Mouse (Mus musculus): ENCODE measurements around the gene Phf21a. TPM values are rescaled to one million over a fixed set of nuclear protein-coding genes. Genes with fewer than 3 reads are reported as not detected.

Gene Phf21a
- polyA plus RNA-seq, 1 experiment from 2014 or later, result 43.7 TPM

DNA sequence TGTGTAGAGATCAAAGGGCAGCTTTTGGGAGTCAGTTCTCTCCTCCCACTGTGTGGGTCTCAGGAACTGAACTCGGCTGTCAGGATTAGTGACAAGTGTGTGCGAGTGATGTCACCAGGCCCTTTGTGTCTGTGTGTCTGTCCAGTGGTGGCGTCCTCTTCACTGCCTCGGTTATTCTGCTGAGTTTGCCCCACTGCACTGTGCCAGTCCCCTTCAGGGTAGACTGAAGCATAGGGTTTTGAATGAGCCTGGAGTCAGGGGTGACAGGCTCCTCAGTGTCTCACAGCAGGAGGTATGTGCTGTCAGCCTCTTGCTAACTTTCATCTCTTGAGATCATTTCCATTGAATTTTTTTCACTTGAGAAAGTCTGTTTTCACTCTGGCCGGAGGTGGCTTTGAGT is 260.5 kb downstream of the Phf21a start:
- H3K36me3 ChIP-seq (ENCODE audit: poor library complexity, severe bottlenecking), result peaks cover 83% of the 10 kb centered on the region
- WGBS, result 14% methylated on average over 5 of the region's 5 CpGs
- H3K27ac ChIP-seq, result no peak overlapping the region

DNA sequence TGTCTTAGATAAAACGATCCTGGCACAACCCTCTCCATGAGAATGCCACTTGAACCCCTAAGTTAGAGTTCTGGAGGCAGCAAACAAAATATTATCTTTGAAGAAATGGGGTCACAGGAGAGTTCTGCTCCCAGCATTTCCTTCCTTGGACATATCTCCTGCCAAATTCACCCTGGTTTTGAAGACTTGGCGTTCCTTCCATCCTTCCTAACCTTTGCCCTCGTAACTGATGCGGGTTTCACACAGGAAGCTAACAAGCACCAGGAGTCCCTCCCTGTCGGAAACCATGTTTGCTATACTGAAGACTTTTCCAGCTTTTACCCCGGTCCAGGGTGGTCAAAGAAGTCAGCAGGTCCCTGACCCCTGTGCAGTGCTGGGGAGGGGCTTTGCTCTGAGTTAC is 261.3 kb downstream of the Phf21a start:
- H3K4me3 ChIP-seq, result no peak overlapping the region
- no peak overlapping the region for H3K27ac ChIP-seq
- H3K36me3 ChIP-seq (ENCODE audit: poor library complexity, severe bottlenecking), result peaks cover 83% of the 10 kb centered on the region
- H3K4me2 ChIP-seq, result no peak overlapping the region
- H3K4me1 ChIP-seq, result peaks cover 3% of the 10 kb centered on the region; the same call in 1 of the 2 replicates
- WGBS, result 84% methylated on average over 6 of the region's 6 CpGs
- H3K9ac ChIP-seq, result no peak overlapping the region
- H3K9me3 ChIP-seq (replicated peaks), result no peaks in the 10 kb centered on the region
- no peaks in the 10 kb centered on the region for H3K27me3 ChIP-seq
- ATAC-seq, result no peak

More for the DNA sequence above, 260.5 kb downstream of the Phf21a start:
- Histone ChIP-seq H3K4me1 (peaks cover 3% of the 10 kb centered on the region; the same call in 1 of the 2 replicates), H3K9me3 (replicated peaks) (no peaks in the 10 kb centered on the region), H3K4me3 (no peak overlapping the region), H3K27me3 (no peaks in the 10 kb centered on the region), H3K4me2 (no peak overlapping the region), H3K9ac (no peak overlapping the region)
- no peak for ATAC-seq

DNA sequence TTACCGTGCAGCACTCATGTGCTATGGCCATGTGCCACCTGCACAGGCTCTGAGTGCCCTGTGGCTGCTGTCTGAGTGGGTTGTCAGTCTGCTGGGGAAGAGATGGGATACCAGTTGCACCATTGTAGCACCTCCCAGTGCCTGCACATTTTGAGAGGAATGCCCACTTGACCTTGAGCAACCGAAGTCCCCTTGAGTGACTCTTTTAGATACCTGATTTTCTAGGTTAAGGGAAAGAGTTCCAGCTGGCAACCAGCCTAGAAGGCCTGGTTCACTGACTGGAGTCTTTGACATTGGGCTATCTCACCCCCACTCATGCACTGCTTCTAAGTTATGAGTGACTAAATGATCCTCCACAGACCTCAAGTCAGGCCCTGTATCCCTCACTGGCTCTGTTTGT is 266.4 kb downstream of the Phf21a start:
- H3K9me3 ChIP-seq (replicated peaks), result no peaks in the 10 kb centered on the region
- H3K27ac ChIP-seq, result no peak overlapping the region
- H3K4me1 ChIP-seq, result peaks cover 8% of the 10 kb centered on the region; the same call in 1 of the 2 replicates
- H3K27me3 ChIP-seq, result no peaks in the 10 kb centered on the region
- H3K4me2 ChIP-seq, result no peak overlapping the region
- 87% methylated on average over 2 of the region's 2 CpGs for WGBS
- no peak overlapping the region for H3K4me3 ChIP-seq
- H3K9ac ChIP-seq, result no peak overlapping the region
- ATAC-seq, result no peak
- peaks cover 80% of the 10 kb centered on the region for H3K36me3 ChIP-seq (ENCODE audit: poor library complexity, severe bottlenecking)

DNA sequence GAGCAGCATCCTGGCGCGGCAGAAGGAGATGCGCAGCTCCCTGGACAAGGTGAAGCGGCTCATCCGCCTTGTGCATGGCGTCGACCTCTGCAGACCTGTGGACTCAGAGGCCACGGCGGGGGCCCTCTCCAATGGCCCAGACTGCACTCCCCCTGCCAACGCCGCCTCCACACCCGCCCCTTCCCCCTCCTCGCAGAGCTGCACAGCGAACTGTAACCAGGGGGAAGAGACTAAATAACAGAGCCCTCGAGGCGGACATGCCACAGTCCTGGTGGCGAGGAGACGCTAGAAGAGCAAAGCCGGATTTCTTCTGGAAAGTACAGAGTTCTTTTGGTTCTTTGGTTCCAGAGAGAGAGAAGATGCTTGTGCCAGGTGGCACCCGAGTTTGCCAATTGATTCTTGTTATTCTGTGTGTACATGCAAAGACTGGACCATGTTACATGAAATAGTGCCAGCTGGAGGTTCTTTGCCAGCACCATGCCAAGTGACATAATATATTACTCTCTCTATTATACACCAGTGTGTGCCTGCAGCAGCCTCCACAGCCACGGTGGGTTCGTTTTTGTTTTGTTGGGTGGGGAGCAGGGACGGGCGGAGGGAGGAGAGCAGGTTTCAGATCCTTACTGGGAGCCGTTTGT is 267.4 kb downstream of the Phf21a start:
- 72% methylated on average over 25 of the region's 25 CpGs for WGBS
- Histone ChIP-seq H3K4me3 (no peak overlapping the region), H3K27ac (peak overlapping the region; percentile 57), H3K27me3 (no peaks in the 10 kb centered on the region), H3K4me2 (no peak overlapping the region), H3K4me1 (peaks cover 8% of the 10 kb centered on the region; the same call in 1 of the 2 replicates), H3K9ac (no peak overlapping the region), H3K9me3 (replicated peaks) (no peaks in the 10 kb centered on the region), H3K36me3 (ENCODE audit: poor library complexity, severe bottlenecking) (peaks cover 77% of the 10 kb centered on the region)
- peak; percentile 48; the same call in 1 of the 2 replicates for ATAC-seq

DNA sequence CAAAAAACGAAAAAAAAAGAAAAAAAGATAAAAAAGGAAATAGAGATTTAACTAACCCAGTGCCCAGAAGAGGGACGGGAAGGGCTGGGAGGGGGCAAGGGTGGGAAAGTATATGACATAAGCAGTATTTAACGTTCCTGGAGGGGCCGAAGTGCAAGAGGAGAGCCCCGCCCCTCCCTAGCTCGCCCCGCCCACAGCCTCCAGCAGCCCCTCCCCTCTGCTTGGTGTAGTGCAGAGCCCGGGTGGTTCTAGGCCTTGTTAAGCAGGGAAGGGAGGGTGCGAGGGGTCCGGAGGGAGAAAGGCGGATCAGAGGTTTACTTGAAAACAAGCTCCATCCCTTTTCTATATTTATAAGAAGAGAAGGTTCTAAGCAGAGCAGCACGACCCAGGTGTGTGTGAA is 268.0 kb downstream of the Phf21a start:
- Histone ChIP-seq H3K9me3 (replicated peaks) (no peaks in the 10 kb centered on the region), H3K4me3 (no peak overlapping the region), H3K4me1 (peaks cover 8% of the 10 kb centered on the region; the same call in 1 of the 2 replicates), H3K27ac (no peak overlapping the region), H3K4me2 (no peak overlapping the region), H3K9ac (no peak overlapping the region), H3K27me3 (no peaks in the 10 kb centered on the region), H3K36me3 (ENCODE audit: poor library complexity, severe bottlenecking) (peaks cover 75% of the 10 kb centered on the region)
- WGBS, result 22% methylated on average over 12 of the region's 12 CpGs
- no peak for ATAC-seq

DNA sequence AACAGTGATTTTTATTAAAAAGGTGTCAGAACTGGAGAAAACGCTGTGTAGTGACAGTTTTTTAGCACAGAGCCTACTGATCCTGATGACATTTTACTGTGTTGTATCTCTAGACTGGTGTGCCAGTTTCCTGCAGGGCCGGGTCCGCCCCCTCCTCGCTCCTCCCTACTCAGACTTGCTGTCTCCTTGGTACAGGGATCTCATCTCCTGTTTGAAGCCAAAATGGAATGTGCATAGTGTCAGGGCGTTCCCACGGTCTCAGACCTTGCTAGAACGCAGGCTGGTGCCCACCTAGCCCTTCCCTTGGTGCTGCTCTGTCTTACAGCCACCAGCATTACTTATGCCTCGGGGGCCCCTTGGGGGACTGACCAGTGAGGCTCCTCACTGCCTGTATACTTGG is 268.9 kb downstream of the Phf21a start:
- Histone ChIP-seq H3K36me3 (ENCODE audit: poor library complexity, severe bottlenecking) (peaks cover 75% of the 10 kb centered on the region), H3K4me1 (peaks cover 8% of the 10 kb centered on the region; the same call in 1 of the 2 replicates), H3K9ac (no peak overlapping the region), H3K27ac (no peak overlapping the region), H3K9me3 (replicated peaks) (no peaks in the 10 kb centered on the region), H3K27me3 (no peaks in the 10 kb centered on the region), H3K4me2 (no peak overlapping the region), H3K4me3 (no peak overlapping the region)
- WGBS, result 88% methylated on average over 8 of the region's 8 CpGs
- no peak for ATAC-seq

DNA sequence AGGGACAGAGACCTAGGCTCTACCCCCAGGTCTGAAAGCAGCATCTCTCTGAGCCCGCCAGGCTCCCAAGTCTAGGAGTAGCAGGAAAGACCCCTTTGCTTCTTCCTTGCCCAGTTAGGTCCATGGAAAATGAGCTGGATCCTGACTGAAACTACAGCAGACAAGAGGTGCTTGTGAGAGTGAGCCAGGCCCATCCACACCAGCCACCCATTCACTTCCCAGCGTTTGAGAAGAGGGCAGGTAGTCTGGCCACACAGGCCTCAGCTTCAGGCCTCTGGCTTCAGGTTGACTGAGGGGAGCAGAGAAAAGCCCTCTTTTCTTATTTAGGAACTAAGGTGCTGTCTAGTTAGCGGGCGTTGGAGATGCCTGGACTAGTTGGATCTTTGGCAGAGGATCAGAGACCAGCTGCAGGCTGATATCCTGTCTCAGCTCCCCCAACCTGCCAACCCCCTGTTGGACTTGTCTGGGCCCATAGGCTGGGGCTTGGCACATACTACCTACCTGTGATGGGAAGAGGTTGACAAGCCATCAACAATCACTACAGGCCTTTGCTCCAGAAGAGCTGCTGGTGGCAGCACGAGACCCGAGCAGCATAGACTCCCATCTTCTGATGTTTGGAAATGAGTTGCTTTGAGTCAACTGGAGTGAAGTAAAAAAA is 269.8 kb downstream of the Phf21a start:
- Histone ChIP-seq H3K27ac (no peak overlapping the region), H3K9ac (no peak overlapping the region), H3K9me3 (replicated peaks) (no peaks in the 10 kb centered on the region), H3K4me1 (peaks cover 12% of the 10 kb centered on the region; the same call in 1 of the 2 replicates), H3K27me3 (no peaks in the 10 kb centered on the region), H3K36me3 (ENCODE audit: poor library complexity, severe bottlenecking) (peaks cover 66% of the 10 kb centered on the region), H3K4me3 (no peak overlapping the region), H3K4me2 (no peak overlapping the region)
- 92% methylated on average over 6 of the region's 6 CpGs for WGBS
- no peak for ATAC-seq

DNA sequence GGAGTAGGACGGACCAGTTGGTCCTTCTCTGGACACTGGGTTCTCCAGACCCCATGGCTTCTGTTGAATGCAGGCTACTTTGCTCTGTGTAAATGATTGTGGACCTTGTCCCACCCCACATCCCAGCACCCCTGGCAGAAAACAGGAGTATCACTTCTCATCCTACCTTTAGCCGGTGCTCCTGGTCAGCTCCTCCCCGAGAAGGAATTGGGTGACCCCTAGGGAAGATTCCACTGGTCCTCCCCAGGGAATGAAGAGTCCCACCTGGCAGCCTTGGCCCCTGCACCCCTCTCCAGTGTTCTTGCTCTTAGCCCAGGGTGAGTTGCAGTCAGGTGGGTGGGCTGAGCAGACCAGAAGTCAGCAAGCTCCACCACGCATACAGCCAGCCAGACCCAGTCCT is 271.2 kb downstream of the Phf21a start:
- Histone ChIP-seq H3K4me2 (no peak overlapping the region), H3K9ac (no peak overlapping the region), H3K4me1 (peaks cover 12% of the 10 kb centered on the region; the same call in 1 of the 2 replicates), H3K27ac (no peak overlapping the region; the same call in 1 of the 2 replicates), H3K27me3 (peaks cover under 1% of the 10 kb centered on the region; the same call in 1 of the 2 replicates), H3K36me3 (ENCODE audit: poor library complexity, severe bottlenecking) (peaks cover 52% of the 10 kb centered on the region), H3K9me3 (replicated peaks) (no peaks in the 10 kb centered on the region), H3K4me3 (no peak overlapping the region)
- 88% methylated on average over 4 of the region's 4 CpGs for WGBS
- no peak for ATAC-seq

DNA sequence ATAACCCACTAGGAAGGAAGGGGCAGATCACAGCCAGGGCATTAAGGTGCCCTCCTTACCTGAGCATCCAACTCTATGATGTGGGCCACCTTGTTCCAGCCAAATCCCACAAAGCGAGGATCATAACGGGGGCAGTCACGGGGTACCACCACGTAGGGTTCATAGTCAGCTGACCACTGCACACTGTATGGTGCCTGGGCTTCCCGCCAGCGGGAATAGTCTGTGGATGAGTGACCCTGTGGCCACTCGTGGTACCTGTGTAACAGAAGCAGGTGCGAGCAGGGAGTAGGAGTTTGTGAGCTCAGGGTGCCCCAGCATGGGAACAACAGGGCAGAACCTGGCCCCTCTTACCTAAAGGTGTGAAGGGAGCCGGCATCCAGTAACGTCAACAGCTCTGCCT is 272.7 kb downstream of the Phf21a start:
- peaks cover 14% of the 10 kb centered on the region for H3K27me3 ChIP-seq
- no peak overlapping the region for H3K27ac ChIP-seq
- peaks cover 37% of the 10 kb centered on the region for H3K36me3 ChIP-seq (ENCODE audit: poor library complexity, severe bottlenecking)
- H3K4me1 ChIP-seq, result peaks cover 17% of the 10 kb centered on the region
- H3K4me2 ChIP-seq, result no peak overlapping the region
- ATAC-seq, result 0 out of 2 replicates have a peak, but pooled peaks have one; percentile 13
- no peak overlapping the region for H3K9ac ChIP-seq
- H3K9me3 ChIP-seq (replicated peaks), result no peaks in the 10 kb centered on the region
- 95% methylated on average over 10 of the region's 10 CpGs for WGBS
- H3K4me3 ChIP-seq, result no peak overlapping the region

DNA sequence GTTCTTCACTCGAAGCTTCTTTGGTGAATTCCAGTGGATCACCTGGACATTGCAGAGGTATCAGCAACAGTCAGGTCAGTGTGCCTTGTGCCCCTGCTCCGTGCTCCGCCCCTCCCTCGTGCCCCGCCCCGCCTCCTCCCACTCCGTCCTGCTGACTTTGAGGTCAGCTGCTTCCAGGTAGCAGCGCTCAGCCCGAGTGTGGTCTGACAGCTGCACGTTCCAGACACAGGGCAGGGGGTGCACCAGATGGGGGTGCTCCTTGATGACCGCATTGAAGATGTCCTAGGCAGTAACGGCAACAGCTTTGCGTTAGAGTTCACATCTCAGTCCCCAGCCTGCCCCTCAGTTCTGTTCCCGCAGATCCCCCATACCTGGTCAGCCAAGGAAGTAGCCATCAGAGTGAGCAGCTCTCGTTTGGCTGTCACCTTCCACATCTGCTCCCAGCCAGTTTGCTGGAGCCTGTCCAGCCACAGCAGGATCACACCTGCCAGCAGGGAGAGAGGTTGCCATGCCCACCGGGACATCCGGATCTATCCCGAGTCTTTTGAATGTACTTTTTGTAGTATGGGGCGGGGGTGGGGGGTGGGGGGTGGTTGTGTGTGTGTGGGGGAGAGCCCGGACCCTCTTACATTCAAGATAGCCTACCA is 274.6 kb downstream of the Phf21a start:
- ATAC-seq, result no peak

DNA sequence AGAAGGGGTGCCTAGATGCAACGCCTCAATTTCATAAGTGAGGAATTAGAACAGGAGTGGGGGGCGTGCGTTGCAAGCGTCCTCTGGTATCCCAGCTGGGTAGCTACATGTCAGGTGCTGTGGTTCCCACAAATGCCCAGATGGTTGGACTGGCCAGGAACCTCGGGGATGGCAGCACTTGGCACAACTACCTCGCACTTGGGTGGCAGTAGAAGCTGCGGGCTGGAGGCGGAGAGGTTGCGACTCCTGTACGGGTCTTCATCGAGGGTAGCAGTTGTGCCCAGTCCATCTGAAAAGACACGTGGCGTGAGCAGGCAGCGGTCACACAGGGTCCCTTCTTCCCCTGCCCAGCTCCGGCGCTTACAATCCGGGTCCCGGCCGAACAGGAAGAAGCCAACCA is 277.5 kb downstream of the Phf21a start:
- H3K27me3 ChIP-seq, result peaks cover 28% of the 10 kb centered on the region
- peak overlapping the region; percentile 61 for H3K4me2 ChIP-seq
- no peak for ATAC-seq
- peak overlapping the region; percentile 33 for H3K4me3 ChIP-seq
- 10% methylated on average over 18 of the region's 19 CpGs for WGBS
- peaks cover 10% of the 10 kb centered on the region for H3K36me3 ChIP-seq (ENCODE audit: poor library complexity, severe bottlenecking)
- no peaks in the 10 kb centered on the region for H3K9me3 ChIP-seq (replicated peaks)
- no peak overlapping the region for H3K27ac ChIP-seq
- peak overlapping the region; percentile 60 for H3K9ac ChIP-seq
- peaks cover 51% of the 10 kb centered on the region for H3K4me1 ChIP-seq

More for the DNA sequence above, 274.6 kb downstream of the Phf21a start:
- Histone ChIP-seq H3K9ac (no peak overlapping the region), H3K27ac (no peak overlapping the region), H3K9me3 (replicated peaks) (no peaks in the 10 kb centered on the region), H3K4me3 (no peak overlapping the region), H3K36me3 (ENCODE audit: poor library complexity, severe bottlenecking) (peaks cover 27% of the 10 kb centered on the region), H3K4me2 (no peak overlapping the region), H3K4me1 (peaks cover 33% of the 10 kb centered on the region), H3K27me3 (peaks cover 28% of the 10 kb centered on the region)
- 49% methylated on average over 20 of the region's 20 CpGs for WGBS
